Mouse (Mus musculus): ENCODE measurements around the gene Apmap.

Gene Apmap

DNA sequence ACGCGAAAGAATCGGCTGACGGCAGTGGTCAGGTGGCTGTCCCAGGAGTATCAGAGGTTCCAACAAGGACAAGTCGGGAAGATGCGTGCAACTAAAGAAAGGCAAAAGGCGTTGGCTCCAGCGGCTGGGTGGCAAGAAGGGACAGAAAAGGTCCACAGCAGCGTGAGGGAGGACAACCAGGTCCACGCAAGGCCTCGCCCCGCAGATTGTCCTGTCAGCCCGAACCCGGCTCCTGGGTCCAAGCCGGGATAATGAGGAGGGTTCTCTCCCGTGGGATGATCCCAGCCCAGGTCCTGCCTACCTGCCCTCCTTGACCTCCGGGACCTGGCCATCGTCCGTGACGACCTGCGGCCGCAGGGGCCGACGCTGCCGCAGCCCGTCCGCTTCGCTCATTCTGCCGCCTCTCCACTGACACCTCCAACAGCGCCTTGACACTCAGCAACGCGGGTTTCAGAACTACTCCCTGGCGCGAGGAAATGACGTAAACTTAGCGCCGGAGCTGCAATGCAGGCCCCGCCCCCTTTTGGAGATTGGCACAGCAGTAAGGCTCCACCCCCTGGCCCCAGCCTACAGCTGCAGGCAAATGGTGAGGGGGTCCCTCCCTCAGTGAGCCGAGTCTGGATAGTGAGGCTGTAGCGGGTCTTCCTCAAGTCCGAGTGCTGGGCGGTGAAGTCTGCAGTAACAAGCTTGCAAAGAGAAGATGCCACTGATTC lies at the start of gene Apmap:
Gene Apmap (minus strand): TSS at position 481 of the 713 bp plus-strand sequence.
- DNase-seq = peak; percentile 98

DNA sequence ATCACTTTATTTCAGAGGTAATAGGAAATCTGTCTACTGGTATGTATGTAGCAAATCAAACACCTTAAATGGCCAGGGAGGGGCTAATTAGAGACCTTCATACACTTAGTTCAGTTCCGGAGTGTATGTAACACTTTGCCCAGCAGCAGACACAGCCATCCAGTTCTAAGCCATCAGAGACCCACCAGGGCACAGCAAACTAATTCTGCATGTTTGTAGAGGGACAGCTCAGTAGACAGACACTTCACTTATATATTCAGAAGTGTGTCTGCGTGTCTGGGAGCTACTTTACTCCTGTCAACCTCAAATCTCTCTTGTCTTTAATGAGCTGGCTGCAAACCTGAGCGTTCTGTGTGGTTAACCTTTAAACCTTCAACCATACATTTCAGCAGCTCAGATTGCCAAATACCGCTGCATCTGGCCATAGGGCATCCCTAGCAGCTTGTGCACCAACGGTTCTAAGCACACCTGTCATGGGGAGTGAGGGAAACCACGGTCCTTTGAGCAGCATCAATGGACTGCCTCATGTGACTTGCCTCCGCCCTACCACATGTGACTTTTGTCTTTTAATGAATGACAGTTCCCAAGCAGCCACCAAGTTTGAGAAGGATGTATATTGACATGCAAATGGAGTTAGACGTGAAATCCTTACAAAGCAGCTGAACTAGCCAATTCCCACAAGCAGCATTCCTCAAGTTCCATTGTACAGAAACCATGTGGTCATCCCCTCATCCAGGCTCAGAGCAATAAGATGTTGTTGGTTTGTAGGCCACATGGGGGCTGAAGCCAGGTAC lies 48.8 kb upstream of the Apmap start:
- DNase-seq = no peak

DNA sequence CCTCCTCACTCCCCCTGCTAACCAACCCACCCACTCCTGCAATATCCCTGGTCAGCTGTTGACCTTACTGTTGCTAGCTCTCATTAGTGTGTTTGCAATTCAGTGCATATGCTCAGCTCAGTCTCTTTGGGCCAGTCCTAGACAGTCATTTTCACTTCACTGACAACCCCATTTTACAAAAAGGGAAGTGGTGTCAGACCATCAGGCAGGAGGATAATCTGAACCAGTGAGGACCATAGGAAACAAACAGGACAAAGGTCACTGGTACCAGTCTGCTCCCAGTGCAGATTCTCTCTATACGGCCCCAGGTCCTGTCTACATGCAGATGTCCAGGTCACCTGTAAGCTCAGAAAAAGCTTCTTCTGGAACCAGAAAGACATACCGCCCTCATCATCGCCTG lies 47.7 kb upstream of the Apmap start:
- DNase-seq = no peak

DNA sequence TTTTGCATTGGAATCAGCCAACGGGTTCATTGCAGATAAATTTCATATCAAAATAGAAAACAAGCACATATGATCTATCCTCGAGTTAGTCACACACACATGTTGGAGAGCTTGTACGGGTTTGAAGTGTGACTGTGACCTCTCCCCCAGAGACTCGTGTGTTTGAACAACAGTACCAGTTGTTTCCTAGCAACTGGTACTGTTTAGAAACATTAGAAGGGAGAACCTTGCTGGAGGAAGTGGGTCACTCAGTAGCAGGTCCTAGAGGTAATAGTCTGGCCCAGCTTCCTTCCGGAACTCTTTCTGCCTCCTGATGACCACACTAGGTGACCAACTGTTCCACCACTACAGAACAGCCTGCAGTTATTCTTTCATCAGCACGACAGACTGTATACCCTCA lies 46.9 kb upstream of the Apmap start:
- DNase-seq = peak; percentile 59

DNA sequence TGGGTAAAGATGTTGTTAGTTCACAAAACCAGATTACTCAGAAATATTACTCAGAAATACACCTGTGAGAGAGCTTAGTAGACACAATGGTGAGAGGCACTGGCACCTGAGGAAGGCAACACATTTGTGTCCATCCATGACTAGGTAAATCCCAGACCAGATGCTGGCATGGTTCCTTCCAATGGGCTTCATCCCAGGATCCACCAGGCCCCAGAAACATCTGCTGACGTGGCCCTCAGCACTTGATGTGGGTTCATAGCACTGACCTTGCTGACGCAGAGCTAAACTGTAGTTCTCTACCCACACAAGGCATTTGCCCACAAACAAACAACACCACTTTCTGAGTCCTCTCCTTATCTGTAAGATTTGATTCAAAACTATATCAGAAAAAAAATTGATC lies 46.4 kb upstream of the Apmap start:
- no peak for DNase-seq

DNA sequence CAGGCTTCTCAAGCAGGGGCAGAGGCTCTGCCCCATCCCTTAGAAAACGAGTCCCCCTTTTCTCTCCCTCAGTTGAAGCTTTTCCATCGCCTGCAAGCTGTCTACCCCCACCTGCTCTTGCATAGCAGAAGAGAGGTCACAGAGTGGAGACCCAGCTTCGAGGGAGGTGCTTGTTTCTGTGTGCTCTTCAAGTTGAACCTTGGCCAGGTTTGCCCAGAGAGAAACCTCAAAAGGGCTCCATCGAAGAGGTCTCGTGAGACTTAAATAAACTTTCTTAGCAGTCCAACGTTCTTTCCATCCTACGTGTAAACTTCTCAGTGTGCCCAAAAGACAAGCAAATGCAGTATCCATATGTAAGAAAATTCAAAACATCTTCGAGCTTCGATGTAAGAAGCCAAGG lies 43.0 kb upstream of the Apmap start:
- DNase-seq = peak; percentile 48

DNA sequence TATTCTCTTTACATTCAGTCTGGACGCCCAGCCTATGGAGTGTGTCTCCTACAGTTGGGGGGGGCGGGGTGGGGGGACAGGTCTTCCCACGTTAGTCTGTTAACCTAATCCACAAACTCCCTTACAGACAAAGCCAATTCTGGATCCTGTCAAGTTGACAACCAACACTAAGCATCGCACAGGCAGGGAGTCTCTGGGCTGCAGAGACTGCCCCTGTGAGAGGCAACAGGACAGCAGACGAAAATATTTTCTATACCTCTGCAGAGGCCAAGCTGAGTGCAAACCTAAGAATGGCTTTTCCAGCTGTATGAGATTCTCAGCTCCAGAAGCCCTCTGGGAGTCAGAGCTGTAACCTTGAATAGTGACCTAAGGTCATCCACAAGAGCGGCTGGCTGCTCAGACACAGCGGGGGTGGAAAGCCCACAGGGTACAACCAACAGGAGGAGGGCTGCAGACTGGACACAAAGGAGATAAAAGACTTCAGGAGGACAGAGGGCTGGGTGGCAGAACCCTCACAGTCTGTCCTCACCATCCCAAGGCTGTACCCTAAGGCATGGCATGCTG lies 42.2 kb upstream of the Apmap start:
- DNase-seq = no peak

DNA sequence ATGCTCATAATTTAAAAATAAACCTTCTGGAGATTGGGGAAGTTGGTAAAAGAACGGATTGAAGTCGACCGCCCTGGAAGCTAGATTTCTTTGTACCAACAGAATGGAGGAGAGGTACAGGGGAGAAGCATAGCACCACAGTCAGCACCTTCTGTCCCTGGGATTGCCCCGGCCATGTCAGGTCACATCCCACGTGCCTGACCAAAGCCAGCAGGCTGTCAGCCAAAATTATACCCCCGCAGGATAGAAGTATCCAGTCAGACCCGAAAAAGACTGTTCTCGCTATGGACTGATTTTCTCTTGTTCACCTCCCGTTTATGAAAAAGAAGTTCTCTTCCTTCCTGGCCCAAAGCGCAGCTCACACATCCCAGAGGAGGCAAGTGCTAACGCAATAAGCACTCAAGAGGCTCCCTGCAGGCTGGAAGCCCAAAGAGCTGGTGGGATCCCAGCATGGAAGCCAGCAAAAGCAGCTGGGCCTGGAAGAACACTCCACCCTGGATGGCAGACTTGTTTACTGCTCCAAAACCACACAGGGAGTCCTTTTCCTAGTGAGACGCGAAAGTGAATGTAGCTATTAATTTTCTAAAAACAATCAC lies 40.0 kb upstream of the Apmap start:
- DNase-seq = peak; percentile 45

DNA sequence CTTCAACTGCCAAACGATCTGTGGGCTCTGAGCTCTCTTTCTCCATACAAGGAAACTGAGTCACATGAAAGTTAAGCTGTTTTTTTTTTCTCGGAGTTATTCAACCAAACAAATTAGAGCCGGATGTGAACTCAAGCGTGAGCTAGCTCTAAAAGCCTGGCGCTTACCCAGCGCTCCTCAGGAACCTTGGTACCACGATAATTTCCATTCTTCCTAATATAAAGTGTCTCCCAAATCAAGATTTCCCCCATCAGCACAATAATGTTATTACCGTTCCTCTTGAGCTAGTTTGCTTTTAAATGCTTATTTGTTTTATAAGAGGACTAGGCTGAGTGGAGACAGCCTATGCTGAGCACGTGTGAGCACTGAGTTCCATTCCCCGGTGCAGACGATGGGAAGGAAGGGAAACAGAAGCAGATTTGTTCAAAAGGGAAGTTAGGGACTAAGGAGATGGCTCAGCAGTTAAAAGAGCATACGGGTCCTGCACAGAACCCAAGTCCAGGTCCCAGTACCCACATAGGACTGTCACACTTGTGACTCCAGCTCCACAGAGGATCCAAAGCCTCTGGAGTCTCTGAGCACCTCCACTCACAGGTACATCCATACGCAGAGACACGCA lies 39.4 kb upstream of the Apmap start:
- DNase-seq = no peak

DNA sequence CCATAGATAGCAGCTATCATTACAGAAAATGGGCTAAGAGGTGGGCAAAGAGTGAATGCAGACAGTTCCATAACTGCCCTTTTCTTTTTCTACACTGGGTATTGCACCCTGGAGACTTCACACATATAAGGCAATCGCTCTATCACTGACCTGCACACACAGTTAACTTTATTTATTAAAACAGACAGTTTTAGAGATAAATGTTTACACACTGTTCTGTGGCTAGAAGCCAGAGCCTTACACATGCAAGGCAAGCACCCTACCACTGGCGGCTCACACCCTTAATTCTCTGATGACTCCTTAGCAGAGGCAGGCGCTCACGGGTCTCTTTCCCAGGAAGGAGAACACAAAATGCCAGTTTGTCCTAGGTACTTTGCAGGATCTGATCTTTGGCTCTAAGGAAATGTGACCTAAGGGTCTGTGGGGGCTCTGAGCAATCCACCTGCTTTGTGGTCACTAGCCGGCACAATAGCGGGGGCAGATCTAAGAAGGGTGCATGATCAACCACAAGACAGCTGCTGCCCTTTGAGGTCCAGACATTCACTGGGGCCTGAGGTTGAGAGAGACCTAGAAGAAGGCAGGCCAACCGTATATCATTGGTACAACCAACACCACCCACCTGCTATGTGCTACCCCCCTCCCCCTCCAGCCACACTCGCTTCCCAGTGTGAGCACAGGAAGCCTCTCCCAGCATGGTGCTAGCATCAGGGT lies 38.2 kb upstream of the Apmap start:
- DNase-seq = no peak

DNA sequence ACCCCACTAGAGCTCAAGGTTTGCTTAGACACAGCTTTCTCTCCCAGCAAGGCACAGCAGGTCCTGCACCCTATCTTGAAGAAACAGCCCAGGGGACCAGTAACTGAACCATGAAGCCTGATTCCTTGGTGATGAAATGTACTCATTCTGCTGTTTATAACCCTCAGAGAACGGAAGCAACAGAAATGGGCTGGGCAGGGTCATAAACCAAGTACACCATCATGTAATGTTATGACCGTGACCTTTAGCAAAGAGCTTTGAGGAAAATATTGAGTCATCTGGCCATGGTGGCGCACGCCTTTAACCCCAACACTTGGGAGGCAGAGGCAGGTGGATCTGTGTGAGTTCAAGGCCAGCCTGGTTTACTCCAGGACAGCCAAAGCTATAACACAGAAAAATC lies 36.9 kb upstream of the Apmap start:
- DNase-seq = no peak

DNA sequence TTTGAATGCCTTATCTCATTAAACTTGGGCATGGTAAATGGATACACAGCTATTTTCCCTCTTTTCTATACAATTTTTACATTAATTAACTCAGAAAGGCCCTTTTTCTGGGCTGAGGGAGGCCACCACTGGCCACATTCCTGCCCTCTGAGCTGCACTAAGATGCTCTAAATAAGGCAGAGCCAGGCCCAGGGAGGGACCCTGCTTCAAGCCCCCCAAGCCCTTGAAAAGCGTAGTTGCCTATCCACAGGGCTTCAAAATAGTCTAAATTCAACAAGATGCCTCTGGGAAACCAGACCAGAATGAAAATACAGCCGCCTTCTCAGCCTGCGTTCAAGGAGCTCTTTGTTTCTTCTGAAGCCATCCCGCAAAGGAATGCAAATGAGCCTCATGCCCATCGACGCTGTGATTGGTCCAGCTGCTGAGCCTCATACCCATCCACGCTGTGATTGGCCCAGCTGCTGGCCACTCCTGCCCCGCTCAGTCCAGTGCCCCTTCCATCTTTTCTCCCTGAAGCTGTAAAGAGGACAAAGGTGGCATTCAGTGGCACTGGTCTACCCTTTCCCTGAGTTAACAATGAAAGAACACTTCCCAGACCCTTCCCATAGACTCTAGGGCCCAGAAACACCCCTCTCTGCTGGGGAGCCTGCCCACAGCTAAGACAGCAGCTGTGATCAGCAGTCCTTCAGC lies 35.5 kb upstream of the Apmap start:
- no peak for DNase-seq

DNA sequence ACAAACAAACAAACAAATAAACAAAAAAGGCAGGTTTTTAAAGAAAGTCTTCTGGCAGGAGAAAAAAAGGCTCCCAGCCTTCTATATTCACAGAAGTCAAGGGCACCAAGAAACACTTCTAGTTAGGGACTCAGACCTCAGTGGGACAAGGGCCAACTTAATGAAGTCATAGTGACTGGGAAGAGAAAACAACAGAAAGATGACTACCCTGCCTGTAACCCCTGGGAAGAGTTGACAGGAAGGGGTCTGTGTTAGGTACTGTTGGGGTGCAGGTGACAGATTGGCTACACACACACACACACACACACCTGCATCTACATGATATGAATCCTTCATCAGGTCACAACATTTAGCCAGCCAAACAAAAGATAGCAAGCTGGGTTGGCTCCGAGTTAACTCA lies 34.8 kb upstream of the Apmap start:
- DNase-seq = no peak

DNA sequence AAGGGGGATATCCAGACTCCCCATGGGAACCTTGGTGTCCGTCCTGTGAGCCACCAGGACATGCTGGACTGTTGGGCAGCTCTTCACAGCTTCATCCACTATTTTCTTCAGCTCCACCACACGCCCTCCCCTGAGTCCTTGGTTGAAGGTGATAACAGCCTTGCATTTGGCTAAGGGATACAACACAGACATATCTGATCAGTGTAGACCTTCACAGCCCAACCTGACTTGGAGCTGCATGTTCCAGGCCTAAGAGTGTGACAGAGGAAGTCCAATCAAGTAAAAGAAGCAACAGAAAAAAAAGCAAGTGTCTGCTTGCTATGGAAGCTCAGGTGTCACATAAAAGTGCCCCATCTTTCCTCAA lies 30.0 kb upstream of the Apmap start:
- DNase-seq = no peak

DNA sequence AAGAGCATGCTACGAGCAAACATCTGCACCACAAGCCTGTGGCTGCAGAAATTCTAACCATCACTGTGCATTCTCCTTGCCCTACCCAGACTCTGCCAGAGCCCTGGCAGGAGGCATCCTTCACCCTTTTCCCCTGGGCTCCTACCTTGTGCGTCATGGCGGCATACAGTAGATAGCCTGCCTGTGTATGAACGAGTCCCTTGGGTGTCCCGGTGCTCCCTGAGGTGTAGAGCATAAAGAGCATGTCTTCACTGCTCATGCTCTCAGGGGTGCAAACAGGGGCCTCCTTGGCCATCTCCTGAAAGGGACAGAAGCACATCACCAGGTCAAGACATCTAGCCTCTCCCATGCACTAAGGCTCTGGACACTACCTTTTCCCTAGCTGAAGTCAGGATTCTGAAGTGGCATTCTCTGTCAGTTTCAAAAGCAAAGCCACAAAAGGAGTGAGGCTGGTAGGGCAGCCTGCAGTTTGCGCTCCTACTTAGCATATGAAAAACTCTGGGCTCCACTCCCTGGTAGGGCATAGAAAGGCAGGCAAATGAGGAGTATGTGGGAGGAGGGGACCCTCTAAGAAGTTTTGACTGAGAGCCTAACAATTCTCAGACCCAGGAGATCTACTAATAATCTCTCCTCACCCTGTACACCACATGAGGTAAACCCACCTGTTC lies 29.5 kb upstream of the Apmap start:
- no peak for DNase-seq

DNA sequence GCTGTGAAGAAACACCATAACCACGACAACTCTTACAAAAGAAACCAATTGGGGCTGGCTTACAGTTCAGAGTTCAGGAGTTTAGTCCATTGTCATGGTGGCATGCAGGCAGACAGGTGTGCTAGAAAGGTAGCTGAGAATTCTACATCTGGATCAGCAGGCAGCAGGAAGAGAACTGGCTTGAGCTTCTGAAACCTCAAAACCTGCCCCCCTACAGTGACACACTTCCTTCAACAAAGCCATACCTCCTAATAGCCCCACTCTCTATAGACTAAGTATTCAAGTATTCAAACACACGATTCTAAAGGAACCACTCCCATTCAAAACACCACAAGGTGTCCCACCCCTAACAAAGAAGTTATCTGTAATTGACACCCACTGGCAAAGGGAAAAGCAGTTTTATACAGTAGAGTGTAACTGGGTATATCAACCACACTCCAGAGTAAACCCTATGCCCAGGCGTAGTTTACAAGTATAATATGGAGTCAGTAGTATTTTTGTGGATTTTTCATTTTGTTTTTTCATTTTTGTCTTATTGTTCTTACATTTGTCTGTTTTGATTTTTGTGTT lies 27.6 kb upstream of the Apmap start:
- DNase-seq = no peak

DNA sequence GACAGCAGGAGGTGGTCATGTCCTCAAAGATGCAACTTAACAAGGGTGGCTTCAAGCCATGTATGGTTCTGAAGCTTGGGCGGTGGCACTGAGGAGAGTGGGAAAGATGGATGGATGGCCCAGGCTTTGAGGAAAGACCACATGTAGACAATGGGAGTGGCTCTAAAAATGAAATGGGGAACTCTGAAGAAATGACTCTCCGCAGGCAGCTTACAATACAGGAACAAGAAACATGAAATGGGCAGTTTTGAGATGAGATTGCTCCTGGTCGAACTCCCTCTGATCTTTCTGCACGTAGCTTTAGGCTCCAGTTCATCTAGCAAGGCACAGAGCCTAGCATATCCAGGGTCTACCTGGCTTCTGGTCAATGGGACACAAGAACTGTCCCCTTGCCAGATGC lies 20.9 kb upstream of the Apmap start:
- DNase-seq = no peak

DNA sequence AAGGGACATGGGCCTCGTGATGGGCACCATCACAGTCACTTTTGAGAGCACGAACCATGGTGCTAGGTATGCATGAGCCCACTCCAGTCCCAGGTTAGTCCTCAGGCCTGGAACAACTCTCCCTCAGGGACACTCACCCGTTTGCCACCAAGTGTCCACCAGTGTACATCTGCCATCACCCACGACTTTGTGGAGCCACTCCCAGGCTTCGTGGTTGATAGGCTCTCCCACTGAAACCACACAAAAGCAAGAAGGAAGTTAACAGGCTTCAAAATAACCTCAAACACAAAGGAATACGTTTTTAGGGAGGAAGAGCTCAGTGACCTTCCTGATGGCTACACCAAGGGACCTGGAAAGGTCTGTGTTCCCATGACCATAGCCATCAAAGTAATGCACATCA lies 18.8 kb upstream of the Apmap start:
- DNase-seq = no peak

DNA sequence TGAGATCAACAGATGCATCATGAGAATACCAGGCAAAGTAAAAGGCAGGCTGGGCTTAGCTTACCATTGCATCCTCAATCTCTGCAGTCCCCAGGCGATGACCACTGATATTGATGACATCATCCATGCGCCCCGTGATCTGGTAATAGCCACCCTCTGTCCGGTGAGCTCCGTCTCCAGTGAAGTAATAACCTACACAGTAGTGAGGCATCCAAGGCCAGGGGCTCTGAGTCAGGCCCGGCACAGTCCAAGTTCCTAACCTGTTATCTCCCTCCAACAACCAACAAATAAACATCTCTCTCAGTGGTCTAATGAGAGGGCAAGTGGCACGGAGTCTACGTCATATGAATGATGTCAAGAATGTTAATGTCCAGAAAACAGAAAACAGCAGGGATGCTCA lies 16.6 kb upstream of the Apmap start:
- no peak for DNase-seq

DNA sequence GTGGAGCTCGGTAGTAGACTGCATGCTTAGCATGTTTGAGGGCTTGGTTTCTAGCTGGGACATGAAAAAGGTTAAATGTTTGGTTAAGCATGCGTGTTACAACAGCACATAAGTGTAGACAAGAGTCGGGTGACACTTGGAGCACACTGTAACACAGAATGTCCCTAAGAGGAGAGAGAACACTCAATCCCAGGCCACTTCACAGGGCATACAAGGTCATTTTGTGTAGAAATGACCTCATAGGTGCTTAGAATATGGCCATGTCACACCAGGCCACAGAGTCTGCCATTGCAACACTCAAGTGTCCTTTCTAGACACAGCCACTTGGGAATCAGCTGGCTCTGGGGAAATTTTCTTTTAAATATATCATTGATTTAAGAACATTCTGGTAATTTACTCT lies 15.6 kb upstream of the Apmap start:
- peak; percentile 75 for DNase-seq

DNA sequence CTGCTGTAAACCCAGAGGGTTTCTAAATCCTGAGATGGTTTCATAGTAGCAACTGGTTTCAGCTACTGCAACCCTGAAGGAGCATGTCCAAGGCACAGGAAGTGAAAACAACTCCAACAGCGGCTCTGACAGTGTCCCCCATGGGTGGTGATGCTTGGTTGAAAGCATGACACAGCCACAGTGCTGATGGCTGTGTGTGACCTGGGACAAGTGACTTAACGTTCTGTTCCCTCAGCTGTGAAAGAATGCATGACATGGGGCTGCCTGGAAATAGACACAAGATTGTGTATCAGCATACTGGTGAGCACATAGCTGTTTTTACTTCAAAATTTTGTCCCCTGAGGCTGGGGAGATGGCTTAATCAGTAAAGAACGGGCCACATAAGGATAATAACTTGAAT lies 13.3 kb upstream of the Apmap start:
- DNase-seq = no peak
